ENCODE assay signal across 1 mouse cellular context in genomic region chr1:163992371-163992770, GRCm38 (mm10).
TF ChIP-seq lines count a peak whose summit lies in the region.

No protein-coding gene starts in this region.

TF ChIP-seq in ES-E14, 5 proteins besides CTCF, POLR2A, EP300 and RAD21:
- TF ChIP-seq HCFC1 (IDR thresholded peaks at IDR 0.05; ENCODE audit: borderline replicate concordance, insufficient read depth, low read length): no peak
- TF ChIP-seq ZNF384 (IDR thresholded peaks at IDR 0.05; ENCODE audit: low read depth, low read length): no peak
- no peak for TF ChIP-seq ZC3H11A (IDR thresholded peaks at IDR 0.05; ENCODE audit: borderline replicate concordance, low read depth, low read length)
- TF ChIP-seq MAFK (IDR thresholded peaks at IDR 0.05; ENCODE audit: insufficient read depth, low read depth, low read length): no peak
- no peak for TF ChIP-seq CHD2 (IDR thresholded peaks at IDR 0.05; ENCODE audit: low read depth, low read length)
